Comparison of ENCODE assay signal across 8 mouse cellular contexts in the genomic region with DNA sequence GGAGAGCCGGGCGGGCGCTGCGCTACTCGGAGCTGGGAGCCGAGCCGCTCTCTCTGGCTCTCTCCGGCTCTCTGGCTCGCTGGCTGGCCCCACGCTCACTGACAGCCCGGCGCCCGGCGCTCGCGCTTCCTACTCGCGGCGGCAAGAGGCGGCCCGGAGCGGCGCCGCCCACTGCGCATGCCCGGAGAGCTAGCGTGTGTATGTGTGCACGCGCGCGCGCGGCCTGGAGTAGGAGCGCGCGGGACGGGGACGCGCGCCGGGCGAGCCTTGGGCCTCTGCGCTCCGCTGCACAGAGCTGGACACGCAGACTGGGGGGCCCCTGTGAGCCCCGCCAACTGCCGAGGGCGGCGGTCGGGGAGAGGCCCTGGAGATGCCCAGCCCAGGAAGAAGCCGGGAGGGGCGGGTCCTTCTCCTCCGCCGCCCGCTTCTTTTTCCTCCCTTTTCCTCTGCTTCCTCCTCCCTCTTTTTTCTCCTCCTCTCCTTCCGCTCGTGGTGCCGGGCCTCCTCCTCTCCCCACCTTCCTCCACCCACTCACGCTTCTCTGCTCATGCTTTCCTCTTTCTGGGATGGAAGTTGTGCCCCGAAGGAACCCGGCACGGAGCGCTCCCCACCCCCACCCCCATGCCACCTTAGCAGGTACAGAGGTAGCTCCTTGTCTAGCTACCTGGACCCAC. TPM values are rescaled to one million over a fixed set of nuclear protein-coding genes. Genes with fewer than 3 reads are reported as not detected.
DNase-seq lines count a peak whose midpoint lies in the region; ATAC-seq and TF ChIP-seq lines count a peak whose summit lies in the region.

A gene (minus strand): TSS at position 140 of the 674 bp plus-strand sequence.

- 3% methylated on average over 59 of the region's 63 CpGs for WGBS in forebrain, postnatal 0 days
- WGBS in lung, adult 2 months, result under 1% methylated on average over 63 of the region's 63 CpGs
- WGBS in neural tube, embryonic 15.5 days, result under 1% methylated on average over 50 of the region's 63 CpGs

- no peaks in the 10 kb centered on the region for H3K9me3 ChIP-seq in ES-E14 (ENCODE audit: control insufficient read depth, insufficient read depth, low read depth, low read length)
- no peaks in the 10 kb centered on the region for H3K9me3 ChIP-seq in forebrain, postnatal 0 days (ENCODE audit: low read length)
- H3K9me3 ChIP-seq in neural tube, embryonic 15.5 days (replicated peaks), result no peaks in the 10 kb centered on the region

- H3K4me3 ChIP-seq in ES-E14 (ENCODE audit: insufficient read depth in 1 of 2, low read depth in 1 of 2, low read length in 2 of 2, poor library complexity in 1 of 2, severe bottlenecking in 1 of 2), result peak within 1 kb of the TSS; percentile 75 to 89
- peak within 1 kb of the TSS; percentile 76 for H3K4me3 ChIP-seq in forebrain, postnatal 0 days (ENCODE audit: low read depth, low read length)
- H3K4me3 ChIP-seq in layer of hippocampus, adult 2 months, result peak within 1 kb of the TSS; percentile 97
- peak within 1 kb of the TSS; percentile 81 for H3K4me3 ChIP-seq in lung, adult 2 months (replicated peaks; ENCODE audit: extremely low read depth, low read depth, low read length)
- peak within 1 kb of the TSS; percentile 82 for H3K4me3 ChIP-seq in neural tube, embryonic 15.5 days (replicated peaks)

- H3K4me1 ChIP-seq in ES-E14 (ENCODE audit: control insufficient read depth in 2 of 2, insufficient read depth in 2 of 2, low read length in 2 of 2, poor library complexity in 1 of 2), result no peaks in the 10 kb centered on the region
- H3K4me1 ChIP-seq in forebrain, postnatal 0 days (ENCODE audit: insufficient read depth), result peaks cover 7% of the 10 kb centered on the region; the same call in 1 of the 2 replicates
- peaks cover 3% of the 10 kb centered on the region; the same call in 1 of the 2 replicates for H3K4me1 ChIP-seq in lung, adult 2 months (ENCODE audit: control insufficient read depth, insufficient read depth, low read length)
- peaks cover 26% of the 10 kb centered on the region for H3K4me1 ChIP-seq in neural tube, embryonic 15.5 days

- in situ Hi-C loops in ES-E14 (cut with MboI; ENCODE audit: low sequenced_read_pairs in 2 of 2, unreplicated experiment in 2 of 2), result no loop called here

- DNase-seq in ES-E14 (ENCODE audit: low read depth, low spot score), result peak; percentile 80
- peak; percentile 95 for DNase-seq in cerebellum, adult 11 months
- peak; percentile 98 for DNase-seq in forebrain, postnatal 0 days
- DNase-seq in heart, postnatal 4 days, result peak; percentile 94
- DNase-seq in layer of hippocampus, adult 2 months (ENCODE audit: low spot score in 2 of 2), result peak; percentile 92 to 96
- peak; percentile 91 for DNase-seq in lung, adult 2 months
- peak; percentile 95 for DNase-seq in testis, postnatal 10 days (ENCODE audit: low spot score)

- H3K27ac ChIP-seq in ES-E14 (ENCODE audit: insufficient read depth, low read depth, low read length, poor library complexity, severe bottlenecking), result no peak within 1 kb of the TSS
- peak within 1 kb of the TSS; percentile 89 for H3K27ac ChIP-seq in forebrain, postnatal 0 days (ENCODE audit: low read depth, low read length)
- H3K27ac ChIP-seq in layer of hippocampus, adult 2 months, result peak within 1 kb of the TSS; percentile 98
- peak within 1 kb of the TSS; percentile 93 for H3K27ac ChIP-seq in neural tube, embryonic 15.5 days (replicated peaks)

- no peaks in the 10 kb centered on the region for H3K36me3 ChIP-seq in ES-E14 (ENCODE audit: control insufficient read depth, insufficient read depth, low read length, poor library complexity, severe bottlenecking)
- no peaks in the 10 kb centered on the region for H3K36me3 ChIP-seq in forebrain, postnatal 0 days (ENCODE audit: insufficient read depth)
- H3K36me3 ChIP-seq in neural tube, embryonic 15.5 days, result no peaks in the 10 kb centered on the region

- TF ChIP-seq CTCF in forebrain, postnatal 0 days (IDR thresholded peaks at IDR 0.05; ENCODE audit: low read depth), result no peak
- no peak for TF ChIP-seq CTCF in layer of hippocampus, adult 2 months (conservative IDR thresholded peaks at IDR 0.05)
- TF ChIP-seq CTCF in lung, adult 2 months (IDR thresholded peaks at IDR 0.05; ENCODE audit: insufficient read depth, low read length), result no peak

- H3K4me2 ChIP-seq in forebrain, postnatal 0 days (ENCODE audit: low read depth), result peak within 1 kb of the TSS; percentile 99
- H3K4me2 ChIP-seq in neural tube, embryonic 15.5 days, result peak within 1 kb of the TSS; percentile 98

- ATAC-seq in forebrain, postnatal 0 days, result peak; percentile 95
- peak; percentile 96 for ATAC-seq in neural tube, embryonic 15.5 days (ENCODE audit: low FRiP score)

- H3K27me3 ChIP-seq in forebrain, postnatal 0 days (ENCODE audit: insufficient read depth, low read length), result no peaks in the 10 kb centered on the region
- no peaks in the 10 kb centered on the region for H3K27me3 ChIP-seq in neural tube, embryonic 15.5 days (replicated peaks)

- TF ChIP-seq POLR2A in lung, adult 2 months (IDR thresholded peaks at IDR 0.05; ENCODE audit: borderline replicate concordance, extremely low read depth, low read depth, low read length), result peak; percentile 56; the same call in 1 of the 2 replicates

- peak within 1 kb of the TSS; percentile 56 for H3K9ac ChIP-seq in ES-E14 (ENCODE audit: insufficient read depth, low read depth, low read length, poor library complexity, severe bottlenecking)
- peak within 1 kb of the TSS; percentile 81 for H3K9ac ChIP-seq in forebrain, postnatal 0 days
- peak within 1 kb of the TSS; percentile 81 for H3K9ac ChIP-seq in neural tube, embryonic 15.5 days (replicated peaks)

TF ChIP-seq in ES-E14, 5 proteins besides CTCF, POLR2A, EP300 and RAD21:
- TF ChIP-seq CHD2 (IDR thresholded peaks at IDR 0.05; ENCODE audit: low read depth, low read length) (no peak), HCFC1 (IDR thresholded peaks at IDR 0.05; ENCODE audit: borderline replicate concordance, insufficient read depth, low read length) (no peak), ZNF384 (IDR thresholded peaks at IDR 0.05; ENCODE audit: low read depth, low read length) (no peak), MAFK (IDR thresholded peaks at IDR 0.05; ENCODE audit: insufficient read depth, low read depth, low read length) (no peak)
TF ChIP-seq in ES-E14: peak in this region for 0.

RNA-seq across cellular contexts. Expression of the gene that starts here (rescaled TPM):
- 6.0 and 8.4 TPM in 2 replicates for total RNA-seq in ES-E14 (2012; rRNA removed)
- 25.9 and 30.0 TPM in 2 replicates for total RNA-seq in forebrain, postnatal 0 days (2014; rRNA removed)
- polyA plus RNA-seq in forebrain, postnatal 0 days (2015; fragmentation: Nextera tagmentation; extraction: Ambion mirVana), result 3.9 and 5.0 TPM in 2 replicates
- total RNA-seq in heart, postnatal 4 days (2021), result 10 to 100 TPM; 52.2 to 57.1 TPM
- 100 to 1,000 TPM; 211 to 241 TPM for total RNA-seq in layer of hippocampus, adult 2 months (2021)
- 6.6 and 13.5 TPM in 2 replicates for polyA plus RNA-seq in lung, adult 2 months (2012; rRNA removed)
- 9.1 and 10.6 TPM in 2 replicates for polyA plus RNA-seq in neural tube, embryonic 15.5 days (2015; fragmentation: Nextera tagmentation; extraction: Ambion mirVana)
